Mouse (Mus musculus) heart, embryonic 12.5 days (tissue): ENCODE data around the gene Erf. TPM values are rescaled to one million over a fixed set of nuclear protein-coding genes. Genes with fewer than 3 reads are reported as not detected.

Source experiments
- ATAC-seq: fragments of 200-750 bp; cut with Nextera tagmentation; 2 replicates; pipeline ENCODE4 v1.8.0; 2017; ENCODE audit warnings: moderate TSS enrichment, moderate library complexity; ENCODE audit not compliant: insufficient number of reproducible peaks, low FRiP score
- H3K27ac ChIP-seq: fragments of 300-500 bp; sonication (generic); 2 replicates; pipeline ENCODE4 v1.5.1; 2016; ENCODE audit warnings: mild to moderate bottlenecking, moderate library complexity; ENCODE audit not compliant: poor library complexity, severe bottlenecking
- H3K27me3 ChIP-seq: fragments of 300-500 bp; sonication (generic); replicated peaks from 2 replicates; pipeline ENCODE4 v1.6.1; 2016; ENCODE audit warnings: mild to moderate bottlenecking, moderate library complexity
- H3K36me3 ChIP-seq: fragments of 300-500 bp; sonication (generic); 2 replicates; pipeline ENCODE4 v1.6.1; 2016; ENCODE audit warnings: mild to moderate bottlenecking, moderate library complexity
- H3K4me1 ChIP-seq: fragments of 300-500 bp; sonication (generic); replicated peaks from 2 replicates; pipeline ENCODE4 v1.6.1; 2016; ENCODE audit warnings: mild to moderate bottlenecking
- H3K4me2 ChIP-seq: fragments of 300-500 bp; sonication (generic); 2 replicates; pipeline ENCODE4 v1.6.1; 2016; ENCODE audit warnings: mild to moderate bottlenecking, moderate library complexity
- H3K4me3 ChIP-seq: fragments of 300-500 bp; sonication (generic); 2 replicates; pipeline ENCODE4 v1.5.1; 2016; ENCODE audit warnings: mild to moderate bottlenecking
- H3K9ac ChIP-seq: fragments of 300-500 bp; sonication (generic); 2 replicates; pipeline ENCODE4 v1.6.1; 2016; ENCODE audit warnings: mild to moderate bottlenecking, moderate library complexity
- H3K9me3 ChIP-seq: fragments of 300-500 bp; sonication (generic); replicated peaks from 2 replicates; pipeline ENCODE4 v1.6.1; 2016; ENCODE audit warnings: mild to moderate bottlenecking, moderate library complexity
- WGBS: fragments of 180-500 bp; shearing (Covaris S2); methylation state at CpG from one replicate; pipeline ENCODE4 v1.1.7; 2016; 5-methylcytosine and 5-hydroxymethylcytosine counted together
- polyA plus RNA-seq: library from polyadenylated mRNA; unstranded; fragments of >200 nt; fragmentation: Nextera tagmentation; extraction: Ambion mirVana; gene quantifications from 2 replicates; pipeline ENCODE4 v1.2.1, GENCODE M21; 2016

Erf gene
- polyA plus RNA-seq, 1 experiment from 2014 or later: 17.6 TPM

GRCm38 (mm10) chr7:25288721-25289120 is 38.2 kb upstream of the Erf start:
- Histone ChIP-seq H3K4me1 (peaks cover 37% of the 10 kb centered on the region), H3K27me3 (no peaks in the 10 kb centered on the region), H3K9me3 (peaks cover 3% of the 10 kb centered on the region; the same call in 1 of the 2 replicates), H3K27ac (no peak overlapping the region), H3K36me3 (peaks cover 91% of the 10 kb centered on the region), H3K9ac (no peak overlapping the region), H3K4me3 (no peak overlapping the region), H3K4me2 (no peak overlapping the region)
- no peak for ATAC-seq
- 88% methylated on average over 3 of the region's 3 CpGs for WGBS

DNA sequence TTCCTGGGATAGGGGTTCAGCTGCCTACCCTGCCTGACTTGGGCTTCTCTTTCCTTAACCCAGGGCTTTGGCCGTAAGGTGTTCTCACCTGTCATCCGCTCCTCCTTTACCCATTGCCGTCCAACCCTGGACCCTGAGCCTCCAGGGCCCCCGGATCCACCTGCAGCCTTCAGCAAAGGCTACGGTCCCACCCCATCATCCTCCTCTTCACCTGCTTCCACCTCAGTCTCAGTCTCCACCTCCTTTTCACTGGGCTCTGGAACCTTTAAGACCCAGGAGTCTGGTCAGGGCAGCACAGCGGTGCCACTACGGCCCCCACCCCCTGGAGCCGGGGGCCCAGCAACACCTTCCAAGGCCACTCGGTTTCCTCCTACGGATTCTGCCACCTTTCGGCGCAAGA is 37.5 kb upstream of the Erf start:
- Histone ChIP-seq H3K36me3 (peaks cover 84% of the 10 kb centered on the region), H3K9ac (no peak overlapping the region), H3K9me3 (peaks cover 3% of the 10 kb centered on the region; the same call in 1 of the 2 replicates), H3K27ac (no peak overlapping the region), H3K27me3 (no peaks in the 10 kb centered on the region), H3K4me1 (peaks cover 37% of the 10 kb centered on the region), H3K4me3 (no peak overlapping the region), H3K4me2 (no peak overlapping the region)
- 94% methylated on average over 12 of the region's 12 CpGs for WGBS
- ATAC-seq: no peak

DNA sequence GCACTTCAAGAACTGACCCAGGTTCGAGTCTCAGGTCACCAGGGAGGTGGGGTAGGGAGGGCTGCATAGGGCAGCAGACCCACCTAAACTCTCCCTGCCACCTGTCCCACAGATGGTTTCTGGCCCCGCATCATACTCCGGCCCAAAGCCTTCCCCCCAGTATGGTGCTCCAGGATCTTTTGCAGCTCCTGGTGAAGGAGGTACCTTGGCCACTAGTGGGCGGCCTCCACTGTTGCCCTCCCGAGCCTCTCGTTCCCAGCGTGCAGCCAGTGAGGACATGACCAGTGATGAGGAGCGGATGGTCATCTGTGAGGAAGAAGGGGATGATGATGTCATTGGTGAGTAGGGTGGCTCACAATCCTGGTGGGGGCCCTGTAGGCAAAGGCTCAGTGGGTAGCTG is 36.4 kb upstream of the Erf start:
- Histone ChIP-seq H3K4me1 (peaks cover 32% of the 10 kb centered on the region), H3K27me3 (no peaks in the 10 kb centered on the region), H3K9me3 (peaks cover 3% of the 10 kb centered on the region; the same call in 1 of the 2 replicates), H3K9ac (no peak overlapping the region), H3K36me3 (peaks cover 74% of the 10 kb centered on the region), H3K4me3 (no peak overlapping the region), H3K27ac (no peak overlapping the region), H3K4me2 (no peak overlapping the region)
- 85% methylated on average over 8 of the region's 8 CpGs for WGBS
- no peak for ATAC-seq

DNA sequence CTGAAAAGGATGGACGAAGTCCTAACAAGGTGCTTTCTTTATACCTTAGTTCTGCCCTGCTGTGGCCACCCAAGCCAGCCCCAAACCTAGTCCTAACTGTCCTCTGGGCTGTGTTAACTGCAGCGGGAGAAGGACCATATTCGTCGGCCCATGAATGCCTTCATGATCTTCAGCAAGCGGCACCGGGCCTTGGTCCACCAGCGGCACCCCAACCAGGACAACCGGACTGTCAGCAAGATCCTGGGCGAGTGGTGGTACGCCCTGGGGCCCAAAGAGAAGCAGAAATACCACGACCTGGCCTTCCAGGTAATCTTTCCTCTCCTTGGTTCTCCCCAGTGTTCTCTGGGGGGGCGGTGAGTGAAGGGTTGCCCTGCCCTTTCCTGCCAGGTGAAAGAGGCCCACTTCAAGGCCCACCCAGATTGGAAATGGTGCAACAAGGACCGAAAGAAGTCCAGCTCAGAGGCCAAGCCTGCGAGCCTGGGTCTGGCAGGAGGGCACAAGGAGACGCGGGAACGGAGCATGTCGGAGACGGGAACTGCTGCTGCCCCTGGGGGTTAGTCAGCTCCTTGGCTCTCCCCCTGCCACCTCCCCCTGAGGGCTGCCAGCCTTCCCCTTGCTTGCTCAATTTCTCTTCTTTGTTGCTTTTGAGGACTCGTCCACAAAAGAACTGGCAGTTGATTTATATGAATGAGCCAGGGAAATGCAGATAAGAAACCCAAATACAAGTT is 35.1 kb upstream of the Erf start:
- H3K4me3 ChIP-seq: no peak overlapping the region
- H3K9ac ChIP-seq: no peak overlapping the region
- H3K27ac ChIP-seq: no peak overlapping the region
- H3K27me3 ChIP-seq: no peaks in the 10 kb centered on the region
- H3K4me1 ChIP-seq: peaks cover 35% of the 10 kb centered on the region
- peaks cover 3% of the 10 kb centered on the region; the same call in 1 of the 2 replicates for H3K9me3 ChIP-seq
- WGBS: 91% methylated on average over 20 of the region's 20 CpGs
- peaks cover 60% of the 10 kb centered on the region for H3K36me3 ChIP-seq
- no peak for ATAC-seq
- H3K4me2 ChIP-seq: no peak overlapping the region

DNA sequence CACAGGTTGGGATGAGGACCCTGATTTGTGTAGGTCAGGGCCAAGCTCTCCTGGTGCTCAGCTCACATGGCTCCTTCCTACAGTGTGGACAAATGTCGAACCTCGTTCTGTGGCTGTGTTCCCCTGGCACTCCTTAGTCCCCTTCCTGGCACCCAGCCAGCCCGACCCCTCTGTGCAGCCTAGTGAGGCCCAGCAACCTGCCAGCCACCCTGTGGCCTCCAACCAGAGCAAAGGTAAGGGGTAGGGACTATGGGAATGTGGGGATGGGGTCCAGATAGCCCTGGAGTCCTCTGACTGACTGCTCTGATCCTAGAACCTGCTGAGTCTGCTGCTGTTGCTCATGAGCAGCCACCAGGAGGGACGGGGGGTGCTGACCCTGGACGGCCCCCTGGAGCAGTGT is 34.2 kb upstream of the Erf start:
- Histone ChIP-seq H3K27me3 (no peaks in the 10 kb centered on the region), H3K4me2 (peak overlapping the region; percentile 86), H3K27ac (no peak overlapping the region), H3K4me3 (no peak overlapping the region), H3K36me3 (peaks cover 51% of the 10 kb centered on the region), H3K9me3 (peaks cover under 1% of the 10 kb centered on the region; the same call in 1 of the 2 replicates), H3K4me1 (peaks cover 41% of the 10 kb centered on the region), H3K9ac (peak overlapping the region; percentile 96)
- WGBS: 63% methylated on average over 5 of the region's 5 CpGs
- ATAC-seq: no peak

DNA sequence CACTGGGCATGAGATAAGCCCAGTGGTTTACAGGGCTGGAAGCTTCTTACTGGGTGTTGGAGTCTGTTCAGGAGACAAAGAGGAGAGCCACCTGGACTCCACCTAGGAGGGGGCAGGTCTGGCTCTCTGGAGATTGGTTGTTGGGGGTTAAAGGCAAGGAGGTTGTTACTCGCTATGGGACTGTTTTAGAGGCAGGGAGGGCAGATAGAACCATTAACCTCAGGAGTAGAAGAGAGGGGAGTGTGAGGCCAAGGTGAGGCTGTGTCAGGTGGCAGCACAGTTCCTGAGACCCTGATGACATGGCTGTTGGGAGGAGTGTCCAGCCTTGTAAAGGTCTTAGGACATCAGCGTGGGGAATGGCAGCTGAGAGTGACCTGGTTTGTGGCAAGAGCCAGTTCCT is 33.6 kb upstream of the Erf start:
- Histone ChIP-seq H3K9ac (peak overlapping the region; percentile 96), H3K27ac (peak overlapping the region; percentile 100), H3K4me1 (peaks cover 45% of the 10 kb centered on the region), H3K4me2 (peak overlapping the region; percentile 86), H3K27me3 (no peaks in the 10 kb centered on the region), H3K9me3 (no peaks in the 10 kb centered on the region), H3K36me3 (peaks cover 45% of the 10 kb centered on the region), H3K4me3 (peak overlapping the region; percentile 91)
- ATAC-seq: no peak
- 61% methylated on average over 2 of the region's 2 CpGs for WGBS

DNA sequence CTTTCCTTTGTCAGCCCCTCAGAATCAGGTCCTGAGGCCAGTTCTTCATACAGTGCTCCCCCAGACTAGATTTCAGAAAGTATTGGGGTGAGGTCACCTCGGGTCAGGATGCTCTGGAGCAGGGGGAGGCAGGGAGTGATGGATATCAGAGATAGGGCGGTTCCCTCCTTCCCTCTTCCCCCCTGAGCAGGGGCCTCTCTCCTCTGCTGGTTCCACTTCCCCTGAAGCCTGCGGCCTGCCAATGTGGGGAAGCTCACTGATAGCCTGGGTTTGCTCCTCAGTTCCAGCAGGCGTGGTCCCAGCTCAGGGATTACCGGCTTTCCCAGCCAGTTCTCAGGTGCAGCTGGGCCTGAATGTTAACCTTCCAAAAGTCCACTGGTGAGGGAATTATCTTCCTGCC is 33.1 kb upstream of the Erf start:
- 16% methylated on average over 5 of the region's 5 CpGs for WGBS
- Histone ChIP-seq H3K4me1 (peaks cover 45% of the 10 kb centered on the region), H3K9ac (peak overlapping the region; percentile 96), H3K9me3 (no peaks in the 10 kb centered on the region), H3K36me3 (peaks cover 40% of the 10 kb centered on the region), H3K4me2 (peak overlapping the region; percentile 86), H3K27me3 (no peaks in the 10 kb centered on the region), H3K27ac (peak overlapping the region; percentile 100), H3K4me3 (peak overlapping the region; percentile 91)
- no peak for ATAC-seq

DNA sequence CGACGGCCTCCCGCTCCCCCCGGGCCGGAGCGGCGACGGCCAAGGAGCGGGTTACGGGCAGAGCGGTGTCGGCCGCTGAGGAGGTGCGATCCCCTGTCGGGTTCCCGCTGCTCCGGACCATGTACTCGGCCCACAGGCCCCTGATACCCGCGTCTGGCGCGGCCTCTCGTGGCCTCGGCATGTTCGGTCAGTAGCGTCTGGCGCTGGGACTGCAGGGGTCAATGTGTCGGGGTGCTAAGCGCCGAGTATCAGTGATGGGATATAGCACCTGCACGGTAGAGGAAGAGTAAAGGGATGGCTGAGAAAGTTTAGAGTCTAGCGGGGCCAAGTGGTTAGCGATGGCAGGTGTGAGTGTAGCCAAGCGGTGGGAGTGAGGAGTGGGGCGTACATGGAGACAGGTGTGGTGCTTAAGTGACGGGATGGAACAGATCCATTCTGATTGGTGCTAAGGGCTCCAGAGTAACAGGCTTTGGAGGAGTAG is 32.2 kb upstream of the Erf start:
- Histone ChIP-seq H3K27ac (peak overlapping the region; percentile 100), H3K4me2 (peak overlapping the region; percentile 86), H3K27me3 (no peaks in the 10 kb centered on the region), H3K4me3 (peak overlapping the region; percentile 91), H3K4me1 (peaks cover 48% of the 10 kb centered on the region), H3K9ac (peak overlapping the region; percentile 96), H3K36me3 (peaks cover 31% of the 10 kb centered on the region), H3K9me3 (no peaks in the 10 kb centered on the region)
- ATAC-seq: no peak
- under 1% methylated on average over 34 of the region's 36 CpGs for WGBS

DNA sequence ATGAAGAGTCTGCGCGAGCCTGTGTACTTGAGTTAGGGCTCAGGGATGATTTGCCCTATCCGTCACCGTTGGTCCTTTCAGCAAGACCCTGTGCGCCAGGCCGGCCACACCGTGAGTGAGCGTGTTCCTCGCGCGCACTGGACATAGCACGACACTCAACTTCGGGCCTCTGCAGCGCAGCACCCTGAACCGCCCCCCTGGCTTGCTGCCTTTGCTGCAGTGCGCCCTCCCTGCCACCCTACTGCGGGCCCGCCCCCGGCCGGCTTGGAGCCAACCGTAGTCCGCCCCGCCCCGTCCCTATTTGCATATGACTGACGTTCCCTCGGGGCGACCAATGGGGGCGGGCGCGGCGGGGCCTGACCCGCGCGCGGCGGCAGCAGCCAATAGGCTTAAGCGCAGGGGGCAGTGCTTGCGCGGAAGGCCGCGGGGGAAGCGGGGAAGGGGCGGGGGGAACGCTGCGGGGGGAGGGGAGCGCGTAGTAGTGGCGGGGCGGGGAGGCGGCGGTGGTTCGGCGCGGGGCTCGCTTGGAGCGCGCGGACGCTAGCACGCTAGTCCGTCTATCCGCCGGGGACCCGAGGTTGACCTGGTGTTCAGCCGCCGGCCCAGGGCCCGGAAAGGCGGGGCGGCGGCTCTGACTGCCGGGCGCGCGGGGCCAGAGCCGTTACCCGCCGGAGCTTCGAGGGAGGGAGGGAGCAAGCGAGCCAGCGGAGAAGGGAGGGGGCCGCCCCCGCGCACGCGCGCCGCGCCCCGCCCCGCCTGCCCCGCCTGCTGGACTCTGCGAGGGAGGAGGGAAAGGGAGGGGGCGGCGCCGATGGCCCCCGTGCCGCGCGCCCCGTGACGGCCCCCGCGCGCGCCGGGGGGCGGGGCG is 31.4 kb upstream of the Erf start:
- H3K9me3 ChIP-seq: no peaks in the 10 kb centered on the region
- H3K4me2 ChIP-seq: peak overlapping the region; percentile 86
- WGBS: 1% methylated on average over 74 of the region's 108 CpGs
- no peaks in the 10 kb centered on the region for H3K27me3 ChIP-seq
- H3K36me3 ChIP-seq: peaks cover 23% of the 10 kb centered on the region
- ATAC-seq: peak; percentile 87
- H3K4me1 ChIP-seq: peaks cover 56% of the 10 kb centered on the region
- peak overlapping the region; percentile 96 for H3K9ac ChIP-seq
- H3K27ac ChIP-seq: peak overlapping the region; percentile 100
- peak overlapping the region; percentile 91 for H3K4me3 ChIP-seq

GRCm38 (mm10) chr7:25281166-25281733 is 30.7 kb upstream of the Erf start:
- peak overlapping the region; percentile 85 for H3K9ac ChIP-seq
- 21% methylated on average over 12 of the region's 12 CpGs for WGBS
- peak overlapping the region; percentile 91 for H3K4me3 ChIP-seq
- peak overlapping the region; percentile 100 for H3K27ac ChIP-seq
- peak overlapping the region; percentile 86 for H3K4me2 ChIP-seq
- peak; percentile 1 for ATAC-seq
- H3K9me3 ChIP-seq: no peaks in the 10 kb centered on the region
- peaks cover 62% of the 10 kb centered on the region for H3K4me1 ChIP-seq
- H3K36me3 ChIP-seq: peaks cover 16% of the 10 kb centered on the region
- H3K27me3 ChIP-seq: no peaks in the 10 kb centered on the region
